Mouse (Mus musculus) megakaryocyte progenitor cell, adult 5-6 weeks (primary cell): ENCODE data around the gene Pram1. TPM values are rescaled to one million over a fixed set of nuclear protein-coding genes. Genes with fewer than 3 reads are reported as not detected.
"Not testable (repeated sequence)": the region's sequence is repeated elsewhere in the genome, so short reads cannot be mapped to it uniquely, and the experiment has no call there.

Experiments
- ATAC-seq: replicated peaks from 2 replicates; pipeline ENCODE4 v1.8.0; 2016; ENCODE audit warnings: mild to moderate bottlenecking, moderate TSS enrichment, inconsistent platforms; ENCODE audit not compliant: poor library complexity
- total RNA-seq, 2 experiments: library from RNA; stranded (forward) in 1 of 2; stranded (reverse) in 1 of 2; fragments of 157-497, 149-512 nt in 1 of 2; fragments of 200-1000 nt in 1 of 2; gene quantifications; 2 replicates each; pipeline versions ENCODE4 v1.2.3 to v1.2.4; 2015 to 2017

Gene Pram1
- total RNA-seq (2015) (39.0 and 43.7 TPM in 2 replicates), total RNA-seq (2017) (10.7 and 11.1 TPM in 2 replicates)

- ATAC-seq: peak; percentile 53
Measured at GRCm38 (mm10) chr17:33637516-33638276, at the start of gene Pram1. Pram1 (plus strand) TSS chr17:33638056.

DNA sequence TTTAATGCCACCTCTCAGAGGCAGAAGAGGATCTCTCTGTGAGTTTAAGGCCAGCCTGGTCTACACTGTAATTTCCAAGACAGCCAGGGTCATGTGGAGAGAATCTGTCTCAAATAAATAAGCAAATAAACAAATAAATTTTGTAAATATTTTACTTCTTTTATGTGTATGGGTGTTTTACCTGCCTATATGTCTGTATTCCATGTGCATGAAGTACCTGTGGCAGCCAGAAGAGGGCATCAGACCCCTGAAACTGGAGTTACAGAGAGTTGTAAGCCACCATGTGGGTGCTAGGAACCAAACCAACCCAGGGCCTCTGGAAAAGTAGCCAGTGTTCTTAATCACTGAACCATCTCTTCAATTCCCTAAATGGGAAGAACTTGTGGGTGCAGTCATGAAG is 40.6 kb upstream of the Pram1 start:
- no peak for ATAC-seq

DNA sequence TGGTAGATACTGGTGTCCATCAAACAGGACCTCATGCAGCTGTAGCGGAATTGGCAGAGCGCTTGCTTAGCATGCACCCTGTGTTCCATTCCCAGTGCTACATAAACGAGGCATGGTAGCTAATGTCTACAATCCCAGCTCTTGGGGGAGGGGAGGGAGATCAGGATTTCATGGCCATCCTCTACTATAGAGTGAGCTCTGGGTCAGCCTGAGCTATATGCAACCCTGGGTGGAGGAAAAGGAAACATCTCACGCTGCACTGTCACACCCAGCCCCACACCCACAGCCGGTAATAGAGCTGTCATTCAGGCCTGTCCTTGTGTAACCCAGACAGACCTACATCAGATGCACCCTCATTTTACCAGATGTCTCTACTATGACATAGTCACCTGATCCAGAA is 39.4 kb upstream of the Pram1 start:
- no peak for ATAC-seq

DNA sequence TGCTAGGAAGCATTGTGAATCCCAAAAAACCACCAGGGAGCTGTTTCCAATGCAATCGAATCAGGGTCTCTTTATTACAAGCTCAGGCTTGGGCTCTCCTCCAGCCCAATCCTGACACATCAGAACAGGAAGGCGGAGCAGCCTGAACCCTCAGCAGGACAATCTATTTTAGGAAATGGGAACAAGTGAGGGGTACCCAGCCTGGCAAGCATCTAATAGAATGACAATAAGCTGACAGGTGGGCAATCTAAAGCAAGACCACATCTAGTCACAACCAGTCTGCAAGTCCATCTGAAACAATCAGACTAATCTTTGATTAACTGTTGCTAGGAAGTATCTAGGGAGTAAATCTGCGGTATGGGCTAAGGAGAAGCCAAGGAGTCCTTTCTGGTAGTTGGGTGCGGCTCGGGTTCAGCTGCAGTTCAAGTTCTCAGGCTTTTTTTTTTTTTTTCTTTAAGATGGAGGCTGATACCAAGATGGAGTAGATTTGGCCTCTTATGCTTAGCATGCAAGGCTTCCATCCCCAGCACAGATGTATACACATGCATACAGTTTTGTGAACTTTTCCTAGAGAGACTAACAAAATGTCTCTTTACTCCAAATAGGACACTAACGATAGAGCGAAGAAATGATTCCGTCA is 37.9 kb upstream of the Pram1 start:
- no peak for ATAC-seq

DNA sequence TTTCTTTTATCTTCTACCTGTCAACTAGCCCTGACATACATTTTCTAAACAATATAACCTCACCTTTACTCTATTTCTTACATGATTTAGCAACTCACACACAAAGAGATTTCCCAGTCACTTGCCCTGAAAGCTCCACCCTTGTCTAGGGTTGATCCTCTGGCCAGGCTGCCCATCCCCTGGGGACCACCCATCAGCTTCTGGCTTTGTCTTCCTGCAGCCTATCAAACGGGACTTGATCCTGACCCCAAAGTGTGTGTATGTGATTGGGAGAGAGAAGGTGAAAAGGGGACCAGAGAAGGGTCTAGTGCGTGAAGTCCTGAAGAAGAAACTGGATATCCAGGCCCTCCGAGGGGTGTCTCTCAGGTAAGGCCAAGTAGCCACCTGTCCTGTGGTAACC is 37.0 kb upstream of the Pram1 start:
- no peak for ATAC-seq

GRCm38 (mm10) chr17:33601947-33602346 is 35.9 kb upstream of the Pram1 start:
- ATAC-seq: no peak

DNA sequence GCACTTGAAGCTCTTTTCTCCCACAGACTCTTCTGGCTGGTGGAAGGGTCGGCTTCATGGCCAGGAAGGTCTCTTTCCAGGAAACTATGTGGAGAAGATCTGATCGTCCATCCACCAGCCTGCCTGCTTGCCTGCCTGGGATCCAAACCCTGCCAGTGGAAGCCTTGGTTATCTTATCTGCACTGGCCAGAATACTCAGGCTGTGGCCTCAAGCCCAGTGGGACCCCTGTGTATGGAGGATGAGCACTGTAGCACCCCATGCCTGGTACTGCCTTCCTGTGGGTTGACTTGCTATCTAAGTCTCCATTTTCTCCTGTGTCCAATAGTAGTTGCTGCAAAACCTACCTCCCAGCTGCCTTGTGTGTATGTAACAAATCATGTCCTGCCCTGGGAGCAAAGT is 30.6 kb upstream of the Pram1 start:
- ATAC-seq: peak; percentile 42; the same call in 1 of the 2 replicates

GRCm38 (mm10) chr17:33610548-33610947 is 27.3 kb upstream of the Pram1 start:
- peak; percentile 78 for ATAC-seq

DNA sequence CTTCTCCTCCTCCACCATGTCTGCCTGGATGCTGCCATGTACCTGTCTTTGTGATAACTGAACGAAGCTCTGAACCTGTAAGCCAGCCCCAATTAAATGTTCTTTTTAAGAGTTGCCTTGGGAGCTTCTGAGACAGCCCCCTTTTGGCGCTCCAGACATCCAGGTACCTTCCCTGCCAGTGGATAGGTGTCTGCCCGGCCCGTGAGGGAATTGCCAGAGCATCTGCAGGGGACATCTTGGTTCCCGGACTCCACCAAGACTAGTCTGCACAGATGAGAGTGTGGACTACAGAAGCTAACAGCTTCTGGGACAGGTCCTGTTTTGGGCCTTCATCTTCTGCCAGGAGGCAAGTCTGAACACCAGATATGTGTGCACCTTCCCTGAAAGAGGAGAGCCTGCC is 24.1 kb upstream of the Pram1 start:
- not testable (repeated sequence) for ATAC-seq

DNA sequence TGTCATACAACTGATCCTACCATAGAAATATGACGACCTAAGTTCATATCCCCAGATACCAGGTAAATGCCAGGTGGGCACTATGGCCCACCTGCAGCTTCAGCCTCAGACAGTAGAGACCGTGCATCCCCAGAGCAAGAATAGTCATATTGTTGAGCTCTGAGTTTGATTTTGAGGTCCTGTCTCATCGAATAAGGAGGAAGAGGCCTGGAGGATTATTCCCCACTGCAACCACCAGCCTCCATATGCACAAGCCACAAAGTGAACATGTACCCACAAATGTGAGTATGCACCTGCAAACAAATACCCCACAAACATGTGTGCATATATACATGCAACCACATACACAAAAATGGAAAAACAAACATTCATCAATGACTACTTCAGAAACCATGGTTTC is 10.6 kb upstream of the Pram1 start:
- no peak for ATAC-seq

DNA sequence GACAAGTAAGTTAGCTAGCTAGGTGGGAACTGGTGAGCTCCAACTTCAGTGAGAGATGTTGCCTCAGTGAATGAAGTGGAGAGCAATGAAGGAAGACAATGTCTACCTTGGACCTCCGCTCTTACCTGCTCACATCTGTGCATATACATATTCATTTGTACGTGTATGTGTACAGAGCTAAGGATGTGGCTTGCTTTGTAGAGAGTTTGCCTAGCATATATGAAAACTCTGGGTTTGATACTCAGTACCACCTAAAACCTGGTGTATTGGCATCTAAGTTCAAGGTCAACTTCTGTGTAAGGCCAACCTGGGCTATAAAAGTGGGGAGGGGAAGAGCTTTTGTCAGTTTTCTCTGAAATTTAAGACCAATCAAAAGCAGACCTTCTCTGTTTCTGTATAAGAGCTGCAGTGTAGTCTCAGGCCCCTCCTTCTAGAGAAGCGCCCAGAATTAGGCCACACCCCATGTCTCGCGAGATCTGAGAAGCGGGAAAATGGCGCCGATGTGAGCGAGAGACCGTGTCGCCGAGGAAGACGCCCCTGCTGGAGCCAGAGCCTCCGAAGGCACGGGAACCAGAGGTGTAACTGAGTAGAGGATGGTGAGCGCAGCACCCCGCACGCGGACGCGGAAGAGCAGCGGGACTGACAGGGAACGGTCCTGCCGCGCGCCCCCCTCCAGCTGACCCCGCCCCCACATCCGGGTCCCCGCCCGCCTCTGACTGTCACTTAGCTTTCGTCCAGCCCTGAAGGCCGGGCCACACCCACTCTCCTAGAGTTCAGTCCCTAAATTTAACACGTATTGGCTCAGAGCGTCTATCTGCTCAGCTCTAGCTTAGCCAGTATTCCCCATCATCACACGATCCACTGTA is 9.0 kb upstream of the Pram1 start, which contains the start of gene Zfp414:
TSS of gene Zfp414 (plus strand) at position 470 of the 866 bp plus-strand sequence.
- peak; percentile 97 for ATAC-seq

- ATAC-seq: no peak; the same call in 1 of the 2 replicates
Measured at GRCm38 (mm10) chr17:33629487-33630125, 8.2 kb upstream of the Pram1 start.

DNA sequence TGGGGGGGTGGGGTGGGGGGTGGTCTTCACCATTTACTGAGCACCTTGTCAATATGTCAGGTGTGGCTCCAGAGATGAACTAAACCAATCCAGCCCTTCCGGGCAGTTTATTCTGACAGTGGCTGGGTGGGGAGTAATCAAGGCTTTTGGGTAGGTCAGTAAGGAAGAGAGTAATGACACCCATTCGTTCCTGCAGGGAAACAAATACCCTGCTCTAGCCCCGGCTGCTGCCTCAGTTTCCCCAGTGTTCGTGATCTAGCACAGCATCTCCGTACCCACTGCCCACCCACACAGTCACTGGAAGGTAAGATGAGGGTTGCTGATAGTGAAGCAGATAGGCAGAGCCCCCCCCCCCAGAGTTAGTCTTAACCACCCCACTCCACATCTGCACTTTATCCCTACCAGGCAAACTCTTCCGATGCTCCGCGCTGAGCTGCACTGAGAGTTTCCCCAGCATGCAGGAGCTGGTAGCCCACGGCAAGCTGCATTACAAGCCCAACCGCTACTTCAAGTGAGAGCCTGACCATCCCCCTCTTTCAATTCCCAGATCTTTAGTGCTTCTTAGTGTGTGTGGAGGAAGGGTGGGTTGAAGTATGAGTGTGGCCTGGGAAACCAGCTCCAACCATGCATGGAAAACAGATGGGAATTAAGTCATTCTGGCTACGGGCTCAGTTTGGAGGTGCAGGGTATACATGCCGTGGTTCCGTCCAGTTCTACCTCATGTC is 7.5 kb upstream of the Pram1 start:
- ATAC-seq: no peak

DNA sequence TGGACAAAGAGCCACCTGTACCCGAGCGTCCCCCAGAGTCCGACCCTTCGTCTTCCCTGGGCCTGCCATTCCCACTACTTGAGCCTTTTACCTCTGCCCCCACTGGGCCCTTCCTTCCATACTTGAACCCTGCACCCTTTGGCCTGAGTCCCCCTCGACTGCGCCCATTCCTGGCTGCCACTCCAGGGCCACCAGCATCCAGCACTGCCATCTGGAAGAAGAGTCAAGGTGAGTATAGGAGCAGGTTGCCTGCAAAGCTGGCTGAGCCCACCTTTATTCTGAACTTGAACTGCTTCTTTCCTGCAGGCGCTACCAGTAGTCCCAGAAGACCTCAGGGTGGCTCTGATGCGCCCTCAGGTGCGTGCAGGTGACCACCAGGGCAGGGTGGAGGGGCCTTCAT is 6.6 kb upstream of the Pram1 start:
- ATAC-seq: no peak

- no peak for ATAC-seq
Measured at GRCm38 (mm10) chr17:33631796-33632195, 6.1 kb upstream of the Pram1 start.

GRCm38 (mm10) chr17:33637038-33637437 is 818 bp upstream of the Pram1 start:
- no peak for ATAC-seq

DNA sequence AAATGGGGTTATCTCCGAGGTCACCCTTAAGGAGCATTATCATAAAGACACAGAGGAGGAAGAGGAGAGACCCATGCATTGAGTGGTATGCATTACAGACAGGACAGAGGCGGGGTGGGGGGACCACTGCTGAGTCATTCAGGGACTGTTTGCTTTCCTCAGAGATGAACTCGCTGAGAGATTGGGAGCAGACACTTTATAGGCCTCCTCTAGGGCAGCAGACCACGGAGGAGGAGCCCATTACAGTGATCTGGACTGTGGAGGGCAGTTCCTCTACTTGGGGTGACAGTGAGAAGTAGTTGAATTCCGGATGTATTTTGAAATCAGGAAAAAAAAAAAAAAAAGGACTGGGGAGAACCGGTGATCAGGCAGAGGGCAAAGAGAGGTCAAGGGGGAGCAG is 1.9 kb downstream of the Pram1 start:
- peak; percentile 69 for ATAC-seq

- ATAC-seq: no peak
Measured at GRCm38 (mm10) chr17:33644068-33644467, 6.2 kb downstream of the Pram1 start.

DNA sequence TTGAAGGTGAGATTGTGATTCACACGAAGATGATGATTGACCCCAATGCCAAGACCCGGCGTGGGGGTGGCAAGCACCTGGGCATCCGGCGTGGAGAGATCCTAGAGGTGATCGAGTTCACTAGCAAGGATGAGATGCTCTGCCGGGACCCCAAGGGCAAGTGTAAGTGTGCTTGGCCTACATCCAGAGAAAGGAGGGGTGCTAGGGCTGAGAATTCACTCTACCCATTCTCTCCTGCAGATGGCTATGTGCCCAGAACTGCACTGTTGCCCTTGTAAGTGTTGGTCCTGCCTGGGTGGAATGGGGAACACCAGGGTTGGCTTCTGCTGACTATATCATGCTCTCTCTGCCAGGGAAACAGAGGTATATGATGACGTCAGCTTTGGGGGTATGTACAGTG is 7.2 kb downstream of the Pram1 start:
- ATAC-seq: no peak

GRCm38 (mm10) chr17:33649781-33650475 is 12.1 kb downstream of the Pram1 start:
- ATAC-seq: no peak
